ENCODE assay signal across 21 mouse cellular contexts in genomic region chr17:83843780-83844179, GRCm38 (mm10). TPM values are rescaled to one million over a fixed set of nuclear protein-coding genes. Genes with fewer than 3 reads are reported as not detected.
DNase-seq lines count a peak whose midpoint lies in the region; ATAC-seq and TF ChIP-seq lines count a peak whose summit lies in the region.
"Had no signal": no experiment of that assay in that cellular context is flagged by ENCODE, and none has a peak within 500 bp of the region (broad histone marks: within the 10 kb centered on the region; RNA-seq: fewer than 3 reads in every experiment).

No protein-coding gene starts in this region.

- no peaks in the 10 kb centered on the region for H3K9me3 ChIP-seq in heart, embryonic 11.5 days (replicated peaks; ENCODE audit: control insufficient read depth, low read length)
- H3K9me3 ChIP-seq in kidney, postnatal 0 days (replicated peaks; ENCODE audit: low read length): no peaks in the 10 kb centered on the region
- no peaks in the 10 kb centered on the region for H3K9me3 ChIP-seq in intestine, embryonic 16.5 days (ENCODE audit: control insufficient read depth, low read length)
- H3K9me3 ChIP-seq: forebrain, embryonic 13.5 days; hindbrain, embryonic 12.5 days; limb, embryonic 13.5 days; liver, embryonic 15.5 days; midbrain, embryonic 15.5 days had no signal

- 21% methylated on average over 7 of the region's 7 CpGs for whole genome bisulfite sequencing in heart, embryonic 11.5 days (ENCODE audit: insufficient replicate concordance)
- 41% methylated on average over 7 of the region's 7 CpGs for WGBS in kidney, postnatal 0 days
- WGBS in intestine, embryonic 16.5 days: 56% methylated on average over 7 of the region's 7 CpGs

- intact Hi-C loops in heart, postnatal 10 days (cut with DNase I): no loop called here

- no peak overlapping the region for H3K9ac ChIP-seq in heart, embryonic 11.5 days (ENCODE audit: low read depth, low read length)
- H3K9ac ChIP-seq in kidney, postnatal 0 days (ENCODE audit: low read depth, low read length): no peak overlapping the region
- H3K9ac ChIP-seq in intestine, embryonic 16.5 days (ENCODE audit: low read depth, low read length): no peak overlapping the region
- H3K9ac ChIP-seq: forebrain, embryonic 13.5 days; hindbrain, embryonic 12.5 days; limb, embryonic 13.5 days; liver, embryonic 15.5 days; midbrain, embryonic 15.5 days had no signal

- no peaks in the 10 kb centered on the region; the same call in 1 of the 2 replicates for H3K4me1 ChIP-seq in heart, embryonic 11.5 days (ENCODE audit: control insufficient read depth, insufficient read depth, low read length)
- H3K4me1 ChIP-seq in kidney, postnatal 0 days (replicated peaks; ENCODE audit: insufficient read depth, low read length): no peaks in the 10 kb centered on the region
- peaks cover 15% of the 10 kb centered on the region; the same call in 1 of the 2 replicates for H3K4me1 ChIP-seq in intestine, embryonic 16.5 days (ENCODE audit: control insufficient read depth, insufficient read depth, low read length)

- ATAC-seq in heart, embryonic 11.5 days (replicated peaks; ENCODE audit: insufficient number of reproducible peaks, low FRiP score, low TSS enrichment): peak; percentile 52; the same call in 1 of the 2 replicates
- ATAC-seq in kidney, postnatal 0 days (replicated peaks; ENCODE audit: low FRiP score, low read depth): peak; percentile 18; the same call in 1 of the 2 replicates
- ATAC-seq in intestine, embryonic 16.5 days: no peak
- ATAC-seq: forebrain, embryonic 13.5 days; midbrain, embryonic 15.5 days had no signal

- H3K27ac ChIP-seq in heart, embryonic 11.5 days (ENCODE audit: low read depth, low read length): no peak overlapping the region
- H3K27ac ChIP-seq in kidney, postnatal 0 days: no peak overlapping the region
- no peak overlapping the region for H3K27ac ChIP-seq in intestine, embryonic 16.5 days (ENCODE audit: low read length)
- H3K27ac ChIP-seq: forebrain, embryonic 13.5 days; hindbrain, embryonic 12.5 days; limb, embryonic 13.5 days; liver, embryonic 15.5 days; midbrain, embryonic 15.5 days had no signal

- no peak for DNase-seq in heart, postnatal 10 days
- peak; percentile 68 for DNase-seq in kidney, postnatal 0 days (ENCODE audit: low spot score)
- no peak for DNase-seq in kidney, postnatal 25 days
- peak; percentile 25 for DNase-seq in ovary, postnatal 14 days (ENCODE audit: low spot score)
- peak; percentile 77 for DNase-seq in testis, postnatal 10 days (ENCODE audit: low spot score)
- DNase-seq: B cell, adult 2 months; cerebellum, adult 9-10 months; gastrocnemius, postnatal 10 days; heart, adult 11 months; kidney, adult 9 months; thymus, postnatal 36 days had no signal

- no peak overlapping the region for H3K4me2 ChIP-seq in heart, embryonic 11.5 days
- H3K4me2 ChIP-seq in kidney, postnatal 0 days (ENCODE audit: low read length): no peak overlapping the region
- no peak overlapping the region for H3K4me2 ChIP-seq in intestine, embryonic 16.5 days (ENCODE audit: low read depth, low read length)
- H3K4me2 ChIP-seq: forebrain, embryonic 13.5 days; hindbrain, embryonic 12.5 days; limb, embryonic 13.5 days; liver, embryonic 15.5 days; midbrain, embryonic 15.5 days had no signal

- H3K36me3 ChIP-seq in heart, embryonic 11.5 days (ENCODE audit: control insufficient read depth, insufficient read depth, low read length): no peaks in the 10 kb centered on the region
- H3K36me3 ChIP-seq in kidney, postnatal 0 days (ENCODE audit: insufficient read depth, low read length): no peaks in the 10 kb centered on the region
- no peaks in the 10 kb centered on the region for H3K36me3 ChIP-seq in intestine, embryonic 16.5 days (ENCODE audit: control insufficient read depth, insufficient read depth, low read length)
- H3K36me3 ChIP-seq: hindbrain, embryonic 12.5 days; limb, embryonic 13.5 days; liver, embryonic 15.5 days; midbrain, embryonic 15.5 days had no signal

- TF ChIP-seq CTCF in kidney, postnatal 0 days (IDR thresholded peaks at IDR 0.05; ENCODE audit: low read depth): no peak

- no peaks in the 10 kb centered on the region for H3K27me3 ChIP-seq in heart, embryonic 11.5 days (ENCODE audit: control insufficient read depth, insufficient read depth, low read length)
- H3K27me3 ChIP-seq in kidney, postnatal 0 days (ENCODE audit: insufficient read depth, low read length): no peaks in the 10 kb centered on the region
- H3K27me3 ChIP-seq in intestine, embryonic 16.5 days (replicated peaks; ENCODE audit: control insufficient read depth, insufficient read depth, low read length): no peaks in the 10 kb centered on the region
- H3K27me3 ChIP-seq: forebrain, embryonic 13.5 days; hindbrain, embryonic 12.5 days; limb, embryonic 13.5 days; liver, embryonic 15.5 days; midbrain, embryonic 15.5 days had no signal

- no peak overlapping the region for H3K4me3 ChIP-seq in heart, embryonic 11.5 days (ENCODE audit: low read depth, low read length)
- no peak overlapping the region for H3K4me3 ChIP-seq in kidney, postnatal 0 days (replicated peaks; ENCODE audit: low read depth, low read length)
- H3K4me3 ChIP-seq in intestine, embryonic 16.5 days (ENCODE audit: low read length): no peak overlapping the region
- H3K4me3 ChIP-seq: forebrain, embryonic 13.5 days; hindbrain, embryonic 12.5 days; limb, embryonic 13.5 days; liver, embryonic 15.5 days; midbrain, embryonic 15.5 days; myocyte had no signal

RNA-seq across cellular contexts. Expression of gene Haao, which starts 4.0 kb away (rescaled TPM):
- polyA plus RNA-seq in heart, embryonic 11.5 days (2014; fragmentation: Nextera tagmentation; extraction: Ambion mirVana): 0.21 and 0.28 TPM in 2 replicates
- total RNA-seq in heart, postnatal 10 days (2021): not detected
- polyA plus RNA-seq in kidney, postnatal 0 days (2015; fragmentation: Nextera tagmentation; extraction: Ambion mirVana): 4.9 and 6.3 TPM in 2 replicates
- 1.5 and 2.3 TPM in 2 replicates for polyA plus RNA-seq in intestine, embryonic 16.5 days (2015; fragmentation: Nextera tagmentation; extraction: Ambion mirVana)
- total RNA-seq: layer of hippocampus, postnatal 14 days; left cerebral cortex, postnatal 10 days had no signal
- polyA plus RNA-seq: forebrain, embryonic 13.5 days; midbrain, embryonic 15.5 days; myocyte had no signal

Comparison
In these comparisons a context has a peak if more than half of its experiments do, and no peak if none do; other contexts are left out.
1. DNase-seq: peak in kidney, postnatal 0 days (single experiment), ovary, postnatal 14 days (single experiment) and testis, postnatal 10 days (single experiment); none in heart, postnatal 10 days (0 of 2) and kidney, postnatal 25 days (0 of 2).